Mouse (Mus musculus) c-Kit-positive CD71-positive TER-119-positive erythroid progenitor cells, embryonic 14.5 days (primary cell): Measurements from ENCODE around the gene Mrpl58.
"Not testable (repeated sequence)": the region's sequence is repeated elsewhere in the genome, so short reads cannot be mapped to it uniquely, and the experiment has no call there.

Source experiments
- DNase-seq: peaks from one replicate; pipeline ENCODE4 v3.0.0-alpha.2; 2013; ENCODE audit warnings: low spot score

Mrpl58 gene

DNA sequence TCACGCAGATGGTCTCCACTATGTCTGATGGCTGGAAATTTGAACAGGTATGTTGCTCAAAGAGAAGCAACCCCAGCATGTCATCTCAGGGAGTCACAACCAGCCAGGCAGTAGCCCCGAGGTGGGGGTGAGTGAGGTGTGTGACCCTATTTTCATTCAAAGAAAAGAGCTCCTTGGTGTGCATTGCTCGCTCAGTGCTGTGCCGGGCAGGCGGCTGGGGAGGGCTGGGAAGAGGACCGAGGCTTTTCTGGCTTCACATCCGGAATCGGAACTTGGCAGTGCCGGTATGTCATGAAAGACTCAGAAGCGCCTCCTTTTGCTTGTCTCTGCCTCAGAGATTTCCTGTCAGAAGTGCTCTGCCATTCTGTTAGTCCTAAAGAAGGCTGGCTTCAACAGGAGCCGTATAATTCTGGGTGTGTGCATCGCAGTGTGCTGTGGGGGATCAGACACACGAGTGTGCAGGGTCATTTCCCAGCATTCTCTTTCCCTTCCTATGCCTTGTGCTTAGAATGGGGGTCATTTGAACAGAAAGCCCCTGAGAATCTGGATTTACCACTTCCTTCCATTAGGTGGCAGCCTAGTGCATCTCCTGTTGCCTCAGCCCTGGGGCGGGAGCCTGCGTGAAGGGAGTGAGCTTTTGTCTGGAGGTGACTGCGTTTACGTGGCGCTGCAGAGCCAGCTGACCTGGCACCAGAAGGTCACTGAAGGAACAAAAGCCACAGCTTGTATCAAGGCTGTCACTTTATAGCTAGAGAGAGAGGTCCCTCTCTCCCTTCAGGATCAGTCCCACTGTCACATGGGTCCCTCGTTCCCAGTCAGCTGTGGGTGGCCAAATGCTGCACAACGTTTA, 24.2 kb downstream of the Mrpl58 start:
- peak; percentile 63 for DNase-seq

DNA sequence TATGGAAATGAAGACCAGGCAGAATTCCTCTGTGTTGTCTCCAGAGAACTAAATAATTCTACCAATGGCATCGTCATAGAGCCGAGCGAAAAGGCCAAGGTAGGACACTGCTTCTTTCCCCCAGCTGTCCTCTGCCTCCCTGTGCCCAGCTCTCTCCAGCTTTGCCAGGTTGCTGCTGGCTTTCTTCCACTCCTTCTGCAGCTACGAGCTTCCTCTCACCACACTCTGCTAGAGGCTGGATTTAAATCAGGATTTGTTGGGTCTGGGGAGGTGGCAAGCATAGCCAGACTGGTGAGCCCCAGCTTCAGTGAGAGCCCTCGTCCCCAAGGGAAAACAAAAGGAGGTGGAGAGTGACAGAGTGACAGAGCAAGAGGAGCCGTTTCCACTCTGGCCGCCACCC, 25.8 kb downstream of the Mrpl58 start:
- no peak for DNase-seq

DNA sequence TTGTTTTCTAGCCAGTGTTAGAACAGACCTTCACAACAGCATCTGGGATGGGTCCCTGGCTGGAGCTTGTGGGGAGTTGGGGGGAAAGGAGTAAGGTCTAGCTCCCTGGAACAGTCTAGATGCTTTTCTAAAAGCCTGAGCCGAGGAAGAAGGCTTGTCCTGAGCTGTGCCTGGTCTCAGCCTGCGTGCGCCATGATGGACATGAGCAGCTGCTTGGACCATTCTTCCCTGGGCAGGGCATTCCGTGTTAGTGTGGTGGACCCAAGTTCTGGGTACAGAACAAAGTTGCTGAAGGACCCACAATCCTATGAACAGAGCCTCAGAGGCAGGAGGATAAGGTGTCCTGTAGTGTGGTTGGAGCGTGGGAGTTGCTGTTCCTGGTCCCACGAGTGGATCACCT, 27.0 kb downstream of the Mrpl58 start:
- no peak for DNase-seq

DNA sequence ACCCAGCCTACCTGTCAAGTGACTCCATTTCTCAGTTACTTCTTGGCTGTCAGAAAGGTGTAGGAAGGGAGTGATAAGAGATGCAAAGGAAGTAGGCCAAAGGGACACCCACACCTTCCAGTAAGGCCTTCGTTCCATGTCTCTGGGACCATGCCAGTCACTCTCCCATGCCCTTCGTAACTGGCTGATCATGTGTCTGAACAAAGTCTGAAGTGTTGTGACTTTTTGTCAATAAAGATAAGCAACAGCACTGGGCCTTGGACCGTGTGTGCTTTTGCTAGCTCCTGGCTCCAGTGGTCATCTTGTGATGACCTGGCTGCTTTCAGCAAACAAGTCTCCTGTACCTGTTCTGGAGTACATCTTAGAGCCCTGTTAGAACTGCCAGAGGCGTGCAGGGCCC, 29.3 kb downstream of the Mrpl58 start:
- no peak for DNase-seq

DNA sequence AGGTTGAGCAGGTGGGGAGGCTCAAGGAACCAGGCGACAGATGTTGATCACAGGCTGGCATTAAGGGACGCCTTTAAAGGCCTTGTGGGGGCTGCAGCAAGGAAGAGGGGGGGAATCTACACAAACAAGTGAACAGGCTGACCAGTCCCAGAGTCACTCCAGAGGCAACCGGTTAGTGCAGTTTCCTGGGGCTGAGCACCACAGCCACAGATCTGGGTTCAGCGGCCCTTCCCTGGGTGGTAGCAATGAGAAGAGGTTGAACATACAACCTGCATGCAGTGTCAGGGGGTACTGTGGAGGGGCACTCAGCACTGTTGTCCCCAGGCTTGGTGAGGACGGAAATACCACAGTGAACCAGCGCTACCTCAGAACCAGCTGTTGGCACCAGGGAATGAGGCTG, 29.8 kb downstream of the Mrpl58 start:
- DNase-seq, result no peak

DNA sequence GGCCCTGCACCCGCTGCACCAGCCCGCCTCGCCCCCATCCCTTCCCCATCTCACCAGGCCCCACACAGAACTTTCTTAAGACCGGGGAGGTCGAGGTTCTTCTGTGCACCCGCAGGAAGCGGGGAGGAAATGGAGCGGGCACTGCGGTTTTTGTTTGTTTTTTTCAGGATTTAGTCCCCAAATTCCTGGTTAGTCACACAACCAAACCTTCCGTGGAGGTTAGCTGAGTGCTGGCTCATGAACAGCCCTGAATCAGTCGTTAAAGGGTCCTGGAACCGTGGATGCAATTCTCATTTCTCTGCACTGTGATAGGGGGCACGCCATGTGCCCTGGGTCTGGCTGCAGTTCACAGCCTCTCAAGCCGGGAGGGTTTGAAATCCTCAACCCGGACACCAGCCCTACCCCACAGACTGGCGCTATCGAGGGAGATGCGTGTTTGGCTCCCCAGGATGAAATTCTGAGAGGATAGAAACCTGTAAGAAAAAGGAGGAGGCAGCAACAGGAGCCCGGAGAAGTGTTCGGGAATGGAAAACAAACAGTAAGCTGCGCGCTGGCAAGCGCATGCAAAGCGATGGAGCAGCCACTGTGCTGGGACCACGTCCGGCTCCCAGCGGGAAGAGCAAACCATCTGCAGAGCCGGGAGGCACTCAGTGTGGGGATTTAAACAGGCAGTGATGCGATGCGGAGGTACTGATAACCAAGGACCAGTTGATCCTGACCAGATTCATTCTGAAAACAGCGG, 32.2 kb downstream of the Mrpl58 start:
- no peak for DNase-seq

DNA sequence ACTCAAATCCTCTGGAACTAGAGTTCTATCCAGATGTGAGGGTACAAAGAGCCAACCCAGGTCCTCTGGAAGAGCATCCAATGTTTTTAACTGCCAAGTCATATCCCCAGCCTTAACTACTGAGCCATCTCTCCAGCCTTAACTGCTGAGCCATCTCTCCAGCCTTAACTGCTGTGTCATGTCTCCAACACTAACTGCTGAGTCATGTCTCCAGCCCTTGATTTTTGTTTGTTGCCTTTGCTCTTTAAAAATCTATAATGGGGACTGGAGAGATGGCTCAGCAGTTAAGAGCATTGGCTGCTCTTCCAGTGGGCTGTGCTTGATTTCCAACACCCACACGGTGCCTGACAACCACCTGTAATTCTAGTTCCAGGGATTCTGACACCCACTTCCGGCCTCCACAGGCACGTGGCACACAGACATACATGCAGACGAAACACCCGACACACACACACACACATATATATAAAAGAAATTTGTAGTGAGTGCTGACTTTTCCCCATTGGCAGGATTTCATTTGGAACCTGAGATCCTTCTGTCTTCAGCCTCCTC, 34.1 kb downstream of the Mrpl58 start:
- DNase-seq, result no peak

DNA sequence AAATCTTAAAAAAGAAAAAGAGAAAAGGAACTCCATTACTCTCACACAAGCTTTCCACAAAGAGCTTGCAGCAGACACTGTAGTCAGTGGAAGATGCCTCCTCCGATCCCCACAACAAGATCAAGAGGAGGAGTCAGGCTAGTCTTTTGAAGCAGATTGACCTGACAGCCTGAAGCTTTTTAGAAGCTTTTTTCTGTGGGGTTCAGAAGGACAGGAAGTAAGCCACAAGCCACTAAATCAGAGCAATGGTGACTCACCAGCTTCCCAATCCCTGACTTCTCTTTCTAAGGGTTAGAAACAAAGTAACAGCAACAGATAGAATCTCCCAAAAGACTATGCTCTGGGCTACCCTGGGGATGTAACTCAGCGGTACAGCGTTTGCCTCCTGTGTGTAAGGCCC, 35.8 kb downstream of the Mrpl58 start:
- no peak for DNase-seq

DNA sequence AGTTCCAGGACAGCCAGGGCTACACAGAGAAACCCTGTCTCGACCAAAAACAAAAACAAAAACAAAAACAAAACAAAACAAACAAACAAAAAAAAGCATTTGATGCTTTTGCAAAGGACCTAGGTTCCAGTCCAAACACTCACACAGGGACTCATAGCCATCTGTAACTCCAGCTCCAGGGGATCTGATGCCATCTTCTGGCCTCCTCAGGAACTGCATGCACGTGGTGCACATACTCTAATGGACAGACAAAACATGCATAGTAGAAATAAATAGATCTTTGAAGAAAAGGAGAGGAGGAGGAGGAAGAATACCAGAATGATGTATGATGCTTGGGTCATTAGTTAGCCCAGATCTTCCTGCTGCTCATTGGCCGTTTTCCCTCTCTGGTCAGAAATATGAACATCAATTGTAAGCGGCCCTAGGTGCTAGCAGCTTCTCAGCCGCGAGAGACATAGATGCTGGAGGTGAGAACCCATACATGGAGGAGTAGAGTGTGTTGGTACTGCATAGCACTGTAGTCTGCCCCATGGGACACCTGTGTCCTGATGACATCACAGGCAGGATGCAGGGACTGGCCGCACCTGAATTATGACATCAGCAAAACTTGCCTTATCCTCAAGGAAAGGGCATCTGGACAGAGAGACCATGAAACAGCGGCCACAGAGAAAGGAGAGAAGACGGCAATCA, 36.5 kb downstream of the Mrpl58 start, which contains the start of gene Trim80:
Gene Trim80 (plus strand): TSS at position 640 of the 690 bp plus-strand sequence.
- DNase-seq, result no peak

DNA sequence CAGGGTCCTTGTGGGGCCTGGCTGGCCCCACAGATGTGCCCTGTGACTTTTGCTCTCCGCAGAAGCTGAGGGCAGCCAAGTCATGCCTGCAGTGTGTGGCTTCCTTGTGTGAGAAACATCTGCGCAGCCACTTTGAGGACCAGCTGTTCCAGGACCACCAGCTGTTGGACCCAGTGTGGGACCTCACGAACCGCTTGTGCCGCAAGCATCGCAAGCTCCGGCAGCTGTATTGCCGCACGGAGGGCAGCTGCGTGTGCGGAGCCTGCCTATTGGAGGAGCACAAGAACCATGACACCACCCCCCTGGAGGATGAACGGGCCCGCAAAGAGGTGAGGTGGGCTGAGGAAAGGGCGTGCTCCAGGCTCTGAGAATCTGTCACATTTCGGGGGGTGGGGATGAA, 37.9 kb downstream of the Mrpl58 start:
- DNase-seq, result no peak

DNA sequence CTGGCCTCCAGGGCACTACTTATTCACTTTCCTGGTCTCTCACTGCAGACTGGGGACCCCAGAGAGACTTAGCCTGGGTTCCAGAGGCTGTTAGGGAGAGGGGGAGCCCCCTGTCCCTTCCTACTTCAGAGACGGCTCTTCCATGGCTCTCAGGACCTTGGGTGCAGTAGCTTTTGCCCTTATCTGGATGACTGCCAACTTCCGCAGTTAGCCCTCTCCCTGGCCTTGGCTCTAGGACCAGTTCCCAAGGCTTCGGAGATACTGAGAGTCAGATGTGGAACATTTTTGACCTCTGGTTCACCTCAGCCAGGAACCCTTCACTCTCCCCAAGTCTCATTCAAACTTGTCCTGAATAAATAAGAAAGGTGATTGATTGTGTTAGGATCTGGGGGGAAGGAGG, 43.4 kb downstream of the Mrpl58 start:
- no peak for DNase-seq

DNA sequence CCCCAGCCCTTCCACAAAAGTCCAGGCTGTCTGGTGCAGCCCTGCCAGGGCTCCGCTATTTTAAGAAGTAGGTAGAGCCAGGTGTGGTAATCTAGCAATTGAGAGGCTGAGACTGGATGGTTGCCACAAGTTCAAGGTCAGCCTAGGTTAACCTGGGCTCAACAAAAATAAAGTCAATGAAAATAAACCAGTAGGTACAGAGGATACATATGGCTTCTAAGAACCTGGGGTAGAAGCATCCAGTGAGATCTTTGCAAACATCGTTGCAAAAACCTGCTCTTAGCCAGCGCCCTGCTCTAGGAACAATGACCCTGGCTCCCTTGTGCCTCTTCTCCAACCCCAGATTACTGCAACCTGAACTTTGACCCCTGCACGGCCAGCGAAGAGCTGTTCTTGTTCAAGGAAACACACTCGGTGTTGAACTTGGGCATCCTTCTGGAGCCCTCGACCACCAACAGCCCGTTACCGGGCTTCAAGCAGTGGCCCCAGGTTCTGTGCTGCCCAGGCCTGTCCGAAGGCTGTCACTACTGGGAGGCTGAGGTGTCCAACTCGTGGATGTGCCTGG, 43.9 kb downstream of the Mrpl58 start:
- no peak for DNase-seq

DNA sequence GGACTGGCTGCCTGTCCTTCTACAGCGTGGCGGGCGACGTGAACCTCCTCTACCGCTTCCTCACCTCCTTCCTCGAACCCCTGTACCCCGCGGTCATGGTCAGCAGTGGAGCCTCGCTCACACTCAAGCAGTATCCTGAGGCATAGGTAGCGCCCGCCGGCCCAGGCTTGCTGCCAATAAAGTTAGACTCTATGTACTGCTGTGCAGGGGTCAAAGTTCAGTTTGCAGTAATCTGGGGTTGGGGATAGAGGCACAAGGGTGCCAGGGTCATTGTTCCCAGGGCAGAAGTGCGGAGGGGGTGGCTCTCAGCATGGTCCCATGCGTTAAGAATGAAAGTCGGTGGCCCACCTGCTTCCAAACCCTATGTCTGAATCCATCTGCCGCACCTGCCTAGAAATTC, 44.5 kb downstream of the Mrpl58 start:
- no peak for DNase-seq

DNA sequence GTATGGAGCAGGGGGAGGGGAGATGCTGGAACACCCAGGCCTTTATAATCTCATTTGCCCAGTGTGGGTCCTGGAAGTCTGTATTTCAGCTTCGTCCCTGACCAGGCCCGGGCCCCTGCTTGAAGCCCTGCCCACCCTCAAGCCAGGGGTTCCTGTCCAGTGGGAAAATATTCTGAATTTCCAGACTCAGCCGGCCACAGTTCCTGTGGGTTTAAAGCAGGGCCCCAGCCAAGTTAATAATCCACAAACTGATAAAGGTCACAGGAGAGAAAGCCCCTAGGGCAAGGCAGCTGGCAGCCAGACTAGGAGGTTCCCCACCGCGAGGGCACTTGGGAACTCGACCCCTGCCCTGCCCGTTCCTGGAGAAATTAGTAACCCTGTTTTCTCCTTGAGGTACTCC, 45.4 kb downstream of the Mrpl58 start:
- DNase-seq, result no peak

DNA sequence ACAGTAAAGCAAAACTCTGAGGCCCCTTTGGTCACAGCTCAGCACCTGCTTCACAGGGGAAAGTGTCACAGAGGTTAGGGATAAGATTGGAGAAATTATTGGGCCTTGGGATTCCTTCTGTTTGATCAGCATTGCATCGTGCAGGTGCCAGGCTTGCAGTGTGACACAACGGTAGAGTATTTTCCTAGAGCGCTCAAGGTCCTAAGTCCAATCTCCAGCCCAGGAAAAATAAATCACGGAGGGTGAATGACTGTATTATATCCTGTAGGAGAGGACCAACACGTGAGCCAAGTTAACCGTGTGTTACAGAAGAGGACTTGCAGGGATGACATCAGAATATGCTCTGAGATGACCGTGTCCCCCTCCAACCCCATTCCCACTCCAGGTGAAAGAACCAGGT, 46.6 kb downstream of the Mrpl58 start:
- DNase-seq, result no peak

DNA sequence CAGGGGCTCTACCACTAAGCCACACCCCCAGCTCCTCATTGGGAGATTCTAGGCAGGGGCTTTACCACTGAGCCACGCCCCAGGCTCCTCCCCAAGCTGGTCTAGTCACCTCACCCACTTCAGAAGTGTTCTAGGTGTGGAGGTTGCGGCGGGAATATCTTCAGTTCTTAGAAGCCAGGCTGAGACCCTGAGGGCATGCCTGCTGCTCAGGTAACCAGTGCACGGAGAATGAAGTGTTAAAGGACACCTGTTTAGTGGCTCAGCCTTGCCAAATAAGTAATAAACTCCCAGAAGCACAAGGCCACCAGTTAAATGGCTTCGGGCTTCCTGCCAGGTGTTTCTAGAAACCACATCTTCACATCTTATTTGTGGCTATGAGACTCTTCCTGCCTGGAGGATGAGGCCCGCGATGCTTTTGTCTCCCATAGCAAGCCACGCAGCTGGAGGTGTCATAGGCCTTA, 48.3 kb downstream of the Mrpl58 start:
- DNase-seq, result no peak

DNA sequence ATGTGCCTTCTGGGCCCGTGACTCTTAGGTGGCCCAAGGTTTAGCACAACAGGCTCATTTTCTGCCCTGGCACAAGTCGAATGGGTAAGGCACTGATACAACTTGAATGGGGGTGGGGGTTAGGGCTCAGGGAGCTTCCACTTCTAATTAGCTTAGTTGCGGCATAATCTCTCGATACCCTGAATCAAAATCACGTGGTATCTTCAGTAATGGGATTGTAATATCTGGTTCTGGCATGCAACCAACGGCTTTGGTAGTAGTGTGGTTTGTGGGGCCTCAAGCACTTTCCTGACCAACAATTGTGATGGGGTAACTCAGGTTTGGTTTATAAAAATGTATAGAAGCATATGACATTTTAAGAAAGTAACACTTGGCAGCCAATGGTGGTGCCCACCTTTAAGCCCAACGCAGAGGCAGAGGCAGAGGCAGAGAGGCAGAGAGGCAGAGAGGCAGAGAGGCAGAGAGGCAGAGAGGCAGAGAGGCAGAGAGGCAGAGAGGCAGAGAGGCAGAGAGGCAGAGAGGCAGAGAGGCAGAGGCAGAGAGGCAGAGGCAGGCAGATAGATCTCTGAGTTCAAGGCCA, 48.8 kb downstream of the Mrpl58 start:
- DNase-seq, result no peak

DNA sequence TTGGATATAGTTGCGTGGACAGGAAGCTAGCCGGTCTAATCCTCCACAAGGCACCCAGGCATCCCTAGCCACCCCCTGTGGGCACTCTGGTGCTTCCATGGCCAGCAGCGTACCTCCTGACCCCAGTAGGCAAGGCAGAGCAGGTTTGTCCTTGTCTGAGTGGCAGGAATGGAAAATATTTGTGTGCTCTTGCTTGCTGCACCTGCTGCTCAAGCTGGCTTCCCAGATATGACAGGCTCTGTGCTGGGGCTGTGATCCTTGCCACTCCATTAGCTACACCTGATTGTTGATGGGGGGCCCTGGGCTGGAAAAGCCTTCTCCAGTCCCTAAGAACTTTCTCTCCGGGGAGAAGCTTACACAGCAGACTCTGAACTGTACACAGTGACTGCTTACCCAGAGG, 49.8 kb downstream of the Mrpl58 start:
- no peak for DNase-seq

DNA sequence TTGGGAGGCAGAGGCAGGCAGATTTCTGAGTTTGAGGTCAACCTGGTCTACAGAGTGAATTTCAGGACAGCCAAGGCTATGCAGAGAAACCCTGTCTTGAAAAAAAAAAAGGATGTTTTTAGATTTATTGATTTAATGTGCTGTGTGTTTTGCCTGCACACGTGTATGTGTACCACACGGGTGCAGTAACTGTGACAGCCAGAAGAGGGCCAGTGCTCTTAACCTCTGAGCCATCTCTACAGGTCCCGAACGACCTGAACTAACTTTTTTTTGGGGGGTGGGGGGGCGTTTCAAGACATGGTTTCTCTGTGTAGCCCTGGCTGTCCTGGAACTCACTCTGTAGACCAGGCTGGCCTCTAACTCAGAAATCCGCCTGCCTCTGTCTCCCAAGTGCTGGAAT, 51.3 kb downstream of the Mrpl58 start:
- DNase-seq, result not testable (repeated sequence)

DNA sequence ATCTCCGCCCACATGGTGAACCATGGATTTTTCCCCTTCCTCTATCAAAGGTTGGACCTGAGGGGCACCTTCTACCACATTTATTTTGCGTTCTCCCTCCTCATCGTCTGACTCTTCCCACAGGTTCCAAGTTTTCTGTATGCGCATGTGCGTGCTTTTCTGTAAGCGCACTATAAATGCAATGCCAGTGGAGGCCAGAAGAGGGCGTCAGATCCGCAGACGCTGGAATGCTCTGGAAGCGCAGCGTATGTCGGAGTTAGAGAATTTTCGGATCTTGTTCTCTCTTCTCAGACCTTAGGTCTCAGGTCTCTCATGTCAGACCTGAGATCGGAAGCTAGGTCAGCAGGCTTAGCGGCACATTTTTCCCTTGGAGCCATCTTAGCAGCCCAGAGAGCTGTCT, 52.1 kb downstream of the Mrpl58 start:
- no peak for DNase-seq

DNA sequence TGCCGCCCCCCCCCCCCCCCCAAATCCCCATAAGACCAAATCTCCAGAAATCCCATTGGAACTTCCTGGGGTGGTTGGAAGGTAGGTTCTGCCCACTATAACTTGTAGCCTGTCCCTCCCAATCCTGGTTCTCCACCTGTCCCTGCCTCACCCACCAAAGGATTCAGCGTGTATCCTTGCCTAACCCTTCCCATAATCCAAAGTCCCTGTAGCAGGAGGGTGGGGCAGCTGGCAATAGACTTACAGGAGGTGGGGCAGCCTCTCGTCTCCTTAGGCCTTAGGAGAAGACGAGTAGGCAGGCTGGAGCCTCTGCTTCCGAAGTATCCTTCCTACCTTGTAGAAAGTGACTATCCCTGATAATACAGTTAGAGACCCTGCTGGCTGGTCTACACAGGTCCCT, 52.6 kb downstream of the Mrpl58 start:
- DNase-seq, result no peak

DNA sequence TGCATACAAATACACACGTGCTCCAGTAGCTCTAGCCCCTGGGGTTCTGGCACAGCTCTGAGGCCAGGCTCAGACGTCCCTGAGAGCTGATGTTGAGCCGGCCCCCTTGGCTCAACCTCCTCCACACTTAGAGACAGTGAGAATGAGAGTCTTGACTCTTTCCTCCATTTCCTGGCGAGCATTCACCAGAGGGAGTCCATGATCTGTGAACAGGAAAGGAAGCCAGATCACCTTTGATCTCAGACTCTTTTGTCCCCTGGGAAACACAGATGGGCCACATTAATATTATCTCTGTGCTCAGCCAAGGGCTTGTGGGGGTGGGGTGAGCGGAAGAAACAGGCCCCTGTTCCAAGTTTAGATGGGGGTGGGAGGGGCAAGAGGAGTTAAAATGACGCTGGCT, 53.9 kb downstream of the Mrpl58 start:
- DNase-seq, result no peak
